Mouse (Mus musculus): ENCODE data around the gene Mllt6. TPM values are rescaled to one million over a fixed set of nuclear protein-coding genes. Genes with fewer than 3 reads are reported as not detected.

Gene Mllt6
- total and polyA plus RNA-seq, 3 experiments, result 17.2 to 17.6 TPM; not detected in 1

DNA sequence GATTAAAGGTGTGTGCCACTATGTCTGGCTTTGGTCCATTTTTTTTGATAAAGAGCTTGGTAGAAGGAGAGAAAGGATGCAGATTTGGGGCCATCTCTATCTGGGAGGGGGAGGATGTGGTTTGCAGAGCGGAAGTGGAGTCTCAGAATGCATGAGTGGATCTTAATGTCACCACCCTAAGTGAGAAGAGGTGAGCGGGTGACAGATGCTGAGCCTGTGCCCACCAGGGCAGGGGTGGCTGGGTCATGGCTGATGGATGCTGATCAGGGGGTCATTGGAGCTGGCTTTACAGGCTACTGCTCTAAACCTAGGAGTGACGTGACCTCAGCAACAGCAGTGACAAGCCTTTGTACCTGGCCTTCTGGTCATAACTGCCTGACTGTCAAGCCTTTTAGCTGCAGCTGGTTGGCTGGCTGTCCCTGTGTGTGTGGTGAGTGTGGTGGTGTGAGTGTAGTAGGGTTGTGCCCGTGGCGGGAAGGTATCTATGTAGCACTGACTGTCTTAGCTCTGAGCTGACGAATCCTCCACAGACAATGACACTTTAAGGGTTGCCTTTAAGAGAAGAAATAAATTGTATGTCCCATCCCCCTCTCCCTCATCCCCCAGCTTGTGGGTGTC lies 21.0 kb downstream of the Mllt6 start (continued):
- TF ChIP-seq CHD1 (IDR thresholded peaks at IDR 0.05; ENCODE audit: low read depth, low read length) (no peak), RCOR1 (IDR thresholded peaks at IDR 0.05; ENCODE audit: low read depth, low read length) (peak; percentile 76; the same call in 1 of the 2 replicates), ZC3H11A (IDR thresholded peaks at IDR 0.05; ENCODE audit: low read depth, low read length) (no peak)

DNA sequence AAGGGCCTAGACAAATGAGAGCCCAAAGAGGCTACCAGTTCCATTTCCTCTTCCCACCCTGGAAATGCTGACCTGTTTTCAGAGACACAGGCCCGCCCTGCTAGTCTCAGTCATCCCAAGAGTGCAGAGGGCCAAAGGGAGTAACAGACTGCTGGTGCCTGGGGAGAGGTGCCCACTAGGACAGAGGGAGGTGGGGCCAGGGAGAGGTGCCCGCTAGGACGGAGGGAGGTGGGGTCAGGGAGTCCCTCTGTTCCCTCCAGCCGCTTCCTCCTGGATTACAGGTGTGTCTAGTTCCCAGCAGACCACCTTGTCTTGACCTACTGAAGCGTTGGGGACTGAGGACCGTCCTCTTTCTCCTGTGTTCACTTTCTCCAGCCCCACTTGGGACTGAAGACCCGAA lies 21.6 kb downstream of the Mllt6 start:
- no peak overlapping the region for H3K4me3 ChIP-seq (ENCODE audit: control insufficient read depth in 1 of 2, insufficient read depth in 1 of 2, low read depth in 2 of 2, low read length in 2 of 2)
- TF ChIP-seq USF2 (IDR thresholded peaks at IDR 0.05; ENCODE audit: borderline replicate concordance in 1 of 2, insufficient read depth in 1 of 2, low read depth in 1 of 2, low read length in 2 of 2) (no peak), ZC3H11A (IDR thresholded peaks at IDR 0.05; ENCODE audit: low read depth, low read length) (no peak), GABPA (IDR thresholded peaks at IDR 0.05; ENCODE audit: low read depth, low read length) (no peak), ZKSCAN1 (IDR thresholded peaks at IDR 0.05; ENCODE audit: low read depth, low read length) (no peak), POLR2AphosphoS5 (IDR thresholded peaks at IDR 0.05; ENCODE audit: borderline replicate concordance, low read depth, low read length) (no peak), ETS1 (IDR thresholded peaks at IDR 0.05; ENCODE audit: low read depth, low read length) (no peak), NRF1 (IDR thresholded peaks at IDR 0.05; ENCODE audit: insufficient read depth, low read depth, low read length, poor library complexity, severe bottlenecking) (no peak), ZNF384 (IDR thresholded peaks at IDR 0.05; ENCODE audit: low read depth, low read length) (no peak), HCFC1 (IDR thresholded peaks at IDR 0.05; ENCODE audit: low read depth, low read length) (no peak), POLR2A (IDR thresholded peaks at IDR 0.05; ENCODE audit: control insufficient read depth in 1 of 2, insufficient read depth in 1 of 2, low read depth in 1 of 2, low read length in 2 of 2, poor library complexity in 1 of 2) (no peak), CHD2 (IDR thresholded peaks at IDR 0.05; ENCODE audit: low read length) (no peak)
- H3K9me3 ChIP-seq (replicated peaks; ENCODE audit: insufficient read depth, low read length), result no peaks in the 10 kb centered on the region
- H3K27me3 ChIP-seq (ENCODE audit: control insufficient read depth in 1 of 2, insufficient read depth in 2 of 2, low read length in 2 of 2), result no peaks in the 10 kb centered on the region
- H3K79me2 ChIP-seq (ENCODE audit: control insufficient read depth, insufficient read depth, low read length, poor library complexity), result no peaks in the 10 kb centered on the region
- H3K27ac ChIP-seq (ENCODE audit: control insufficient read depth, low read depth, low read length), result no peak overlapping the region
- no peak for DNase-seq (ENCODE audit: low read depth, low spot score)
- no peak overlapping the region for H3K9ac ChIP-seq (ENCODE audit: control insufficient read depth, low read depth, low read length, poor library complexity, severe bottlenecking)
- peaks cover 0 to 18% of the 10 kb centered on the region in 2 experiments; a peak in 2 of 4 replicates for H3K4me1 ChIP-seq (ENCODE audit: control insufficient read depth in 1 of 2, insufficient read depth in 2 of 2, low read length in 2 of 2)
- H3K36me3 ChIP-seq (ENCODE audit: control insufficient read depth in 1 of 2, insufficient read depth in 2 of 2, low read length in 2 of 2), result peaks cover 0 to 2% of the 10 kb centered on the region in 2 experiments; a peak in 1 of 4 replicates

DNA sequence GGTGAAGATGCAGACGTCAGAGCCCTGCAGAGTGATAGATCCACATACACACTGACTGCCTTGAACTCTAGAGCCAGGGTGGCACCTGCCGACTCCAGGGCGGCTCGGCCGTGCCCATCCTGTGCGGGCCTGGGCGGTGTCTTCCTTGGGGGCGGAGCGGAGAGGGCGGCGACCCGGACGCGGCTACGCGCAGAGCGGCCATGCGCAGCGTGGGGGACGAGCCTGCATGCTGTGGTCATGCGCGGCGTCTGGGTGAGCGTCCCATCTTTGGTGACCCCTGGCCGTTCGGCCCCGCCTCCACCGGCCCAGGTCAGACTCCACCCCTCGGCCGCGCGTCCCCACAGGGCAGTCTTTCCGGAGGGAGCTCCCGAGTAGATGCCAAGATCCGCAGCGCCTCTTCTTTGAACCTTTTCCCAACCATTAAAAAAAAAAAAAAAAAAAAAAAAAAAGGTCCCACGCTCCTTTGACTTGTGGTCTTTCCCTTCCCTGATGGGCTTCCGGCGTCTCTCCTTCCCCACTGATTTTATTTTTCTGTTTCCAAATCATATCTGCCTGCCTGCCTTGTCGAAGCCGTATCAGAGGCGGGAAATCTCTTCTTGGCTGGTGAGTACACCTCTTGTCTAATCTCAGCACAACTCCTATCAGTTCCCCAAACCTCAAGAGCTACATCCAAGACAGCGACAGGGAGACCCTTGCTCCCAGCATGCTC lies 22.6 kb downstream of the Mllt6 start, which contains the start of gene Cisd3:
Gene Cisd3, plus strand, starts transcription at position 214 of the 709 bp plus-strand sequence.
- DNase-seq (ENCODE audit: low read depth, low spot score), result peak; percentile 77
- Histone ChIP-seq H3K9me3 (replicated peaks; ENCODE audit: insufficient read depth, low read length) (no peaks in the 10 kb centered on the region), H3K9ac (ENCODE audit: control insufficient read depth, low read depth, low read length, poor library complexity, severe bottlenecking) (peak within 1 kb of the TSS; percentile 48), H3K4me1 (ENCODE audit: control insufficient read depth in 1 of 2, insufficient read depth in 2 of 2, low read length in 2 of 2) (peaks cover 0 to 18% of the 10 kb centered on the region in 2 experiments; a peak in 2 of 4 replicates), H3K79me2 (ENCODE audit: control insufficient read depth, insufficient read depth, low read length, poor library complexity) (no peaks in the 10 kb centered on the region), H3K36me3 (ENCODE audit: control insufficient read depth in 1 of 2, insufficient read depth in 2 of 2, low read length in 2 of 2) (peaks cover 0 to 2% of the 10 kb centered on the region in 2 experiments; a peak in 2 of 4 replicates), H3K27me3 (ENCODE audit: control insufficient read depth in 1 of 2, insufficient read depth in 2 of 2, low read length in 2 of 2) (no peaks in the 10 kb centered on the region), H3K4me3 (ENCODE audit: control insufficient read depth in 1 of 2, insufficient read depth in 1 of 2, low read depth in 2 of 2, low read length in 2 of 2) (peak within 1 kb of the TSS; percentile 2 to 51; a peak in 2 of 4 replicates), H3K27ac (ENCODE audit: control insufficient read depth, low read depth, low read length) (no peak within 1 kb of the TSS)
- TF ChIP-seq MXI1 (IDR thresholded peaks at IDR 0.05; ENCODE audit: low read depth, low read length) (peak; percentile 51; the same call in 1 of the 2 replicates), MAX (IDR thresholded peaks at IDR 0.05; ENCODE audit: low read length) (peak; percentile 49; the same call in 1 of the 2 replicates), CTCF (IDR thresholded peaks at IDR 0.05 in 2 of 3, conservative IDR thresholded peaks at IDR 0.05 in 1 of 3; ENCODE audit: control insufficient read depth in 1 of 3, insufficient read depth in 1 of 3, low read depth in 2 of 3, low read length in 3 of 3, poor library complexity in 1 of 3, severe bottlenecking in 1 of 3) (no peak), MYC (IDR thresholded peaks at IDR 0.05; ENCODE audit: low read depth, low read length) (no peak), RCOR1 (IDR thresholded peaks at IDR 0.05; ENCODE audit: low read depth, low read length) (peak; percentile 91), TCF12 (IDR thresholded peaks at IDR 0.05; ENCODE audit: low read depth, low read length) (no peak), MAZ (IDR thresholded peaks at IDR 0.05; ENCODE audit: low read depth, low read length) (0 out of 2 replicates have a peak, but pooled peaks have one; percentile 22), GATA1 (IDR thresholded peaks at IDR 0.05; ENCODE audit: low read depth, low read length) (peak; percentile 66), NRF1 (IDR thresholded peaks at IDR 0.05; ENCODE audit: insufficient read depth, low read depth, low read length, poor library complexity, severe bottlenecking) (peak; percentile 71), ZNF384 (IDR thresholded peaks at IDR 0.05; ENCODE audit: low read depth, low read length) (peak; percentile 76), SMC3 (IDR thresholded peaks at IDR 0.05; ENCODE audit: low read depth, low read length) (no peak), SIN3A (IDR thresholded peaks at IDR 0.05; ENCODE audit: low read length) (0 out of 2 replicates have a peak, but pooled peaks have one; percentile 40)

Data from MEL (cell line).